Mouse (Mus musculus) ES-Bruce4 (cell line): ENCODE results near the gene Ppm1l. TPM values are rescaled to one million over a fixed set of nuclear protein-coding genes. Genes with fewer than 3 reads are reported as not detected.

Source experiments
- H3K27ac ChIP-seq: 2 replicates; pipeline ENCODE4 v1.5.1; 2012; ENCODE audit warnings: low read length, inconsistent platforms; ENCODE audit not compliant: insufficient read depth
- H3K27me3 ChIP-seq: 2 replicates; pipeline ENCODE4 v1.6.1; 2012; ENCODE audit warnings: mild to moderate bottlenecking, low read length, inconsistent platforms; ENCODE audit not compliant: control insufficient read depth, poor library complexity, insufficient read depth, severe bottlenecking
- H3K36me3 ChIP-seq: 2 replicates; pipeline ENCODE4 v1.6.1; 2012; ENCODE audit warnings: inconsistent platforms, mild to moderate bottlenecking, low read length, moderate library complexity; ENCODE audit not compliant: control insufficient read depth, poor library complexity, insufficient read depth, severe bottlenecking
- H3K4me1 ChIP-seq: one replicate; pipeline ENCODE4 v1.8.1; 2011; ENCODE audit warnings: low read length; ENCODE audit not compliant: control insufficient read depth, insufficient read depth
- H3K4me3 ChIP-seq: 2 replicates; pipeline ENCODE4 v1.5.1; 2011; ENCODE audit warnings: low read depth, mild to moderate bottlenecking, low read length
- H3K9ac ChIP-seq: 2 replicates; pipeline ENCODE4 v1.6.1; 2012; ENCODE audit warnings: low read depth, mild to moderate bottlenecking, inconsistent platforms; ENCODE audit not compliant: poor library complexity, severe bottlenecking
- H3K9me3 ChIP-seq: replicated peaks from 2 replicates; pipeline ENCODE4 v1.6.1; 2012; ENCODE audit warnings: mild to moderate bottlenecking, low read length, inconsistent platforms; ENCODE audit not compliant: control insufficient read depth, poor library complexity, insufficient read depth, severe bottlenecking
- CTCF ChIP-seq: IDR thresholded peaks from one replicate; pipeline ENCODE4 v1.8.1; 2011; ENCODE audit warnings: low read depth, low read length
- EP300 ChIP-seq: IDR thresholded peaks from 2 replicates; pipeline ENCODE4 v1.6.1; 2011; ENCODE audit warnings: low read depth, low read length; ENCODE audit not compliant: insufficient read depth
- POLR2A ChIP-seq: IDR thresholded peaks from one replicate; pipeline ENCODE4 v1.8.1; 2011; ENCODE audit warnings: low read length; ENCODE audit not compliant: insufficient read depth
- polyA plus RNA-seq: library from polyadenylated mRNA; stranded (reverse); fragments of >200 nt; gene quantifications from 2 replicates; pipeline ENCODE4 v1.2.4, GENCODE M21; 2011; ENCODE audit warnings: low read depth; ENCODE audit not compliant: missing spikeins, insufficient read depth, insufficient read length

Gene Ppm1l
- polyA plus RNA-seq, 1 experiment = 3.5 TPM

DNA sequence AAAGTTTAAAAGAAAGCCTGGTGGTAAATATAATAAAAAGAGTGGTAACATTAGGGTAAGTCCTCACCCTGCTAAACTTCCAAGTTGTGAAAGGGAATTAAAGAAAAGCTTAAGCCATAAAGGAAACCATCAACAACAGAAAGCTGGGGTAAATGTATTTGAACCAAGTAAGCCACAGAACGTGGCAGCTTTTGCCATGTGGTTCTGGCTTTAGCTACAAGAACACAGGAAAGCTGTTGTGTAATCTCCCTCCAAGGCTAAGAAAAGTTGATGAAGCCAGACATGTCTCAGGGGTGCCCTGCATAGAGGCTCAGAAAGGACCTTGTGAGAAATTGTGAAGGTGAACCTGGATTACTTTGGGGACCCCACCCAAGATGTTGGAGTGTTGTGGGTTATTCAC, 16.5 kb upstream of the Ppm1l start:
- no peak overlapping the region for H3K9ac ChIP-seq
- H3K27me3 ChIP-seq = no peaks in the 10 kb centered on the region
- H3K9me3 ChIP-seq = no peaks in the 10 kb centered on the region
- no peak overlapping the region for H3K4me3 ChIP-seq
- TF ChIP-seq POLR2A (no peak), EP300 (no peak), CTCF (no peak)
- no peaks in the 10 kb centered on the region for H3K36me3 ChIP-seq
- H3K27ac ChIP-seq = no peak overlapping the region
- no peaks in the 10 kb centered on the region for H3K4me1 ChIP-seq

- TF ChIP-seq CTCF = no peak
- no peak for TF ChIP-seq POLR2A
- no peak for TF ChIP-seq EP300
- Histone ChIP-seq H3K9me3 (no peaks in the 10 kb centered on the region), H3K27ac (no peak overlapping the region), H3K27me3 (no peaks in the 10 kb centered on the region), H3K36me3 (no peaks in the 10 kb centered on the region), H3K4me3 (peak overlapping the region; percentile 97), H3K9ac (peak overlapping the region; percentile 96), H3K4me1 (no peaks in the 10 kb centered on the region)
Observed at GRCm38 (mm10) chr3:69315810-69316390, 761 bp upstream of the Ppm1l start.

GRCm38 (mm10) chr3:69317251-69318125, 827 bp downstream of the Ppm1l start:
- Histone ChIP-seq H3K4me3 (peak overlapping the region; percentile 92), H3K9ac (peak overlapping the region; percentile 96), H3K36me3 (no peaks in the 10 kb centered on the region), H3K27ac (no peak overlapping the region), H3K9me3 (no peaks in the 10 kb centered on the region), H3K4me1 (no peaks in the 10 kb centered on the region), H3K27me3 (no peaks in the 10 kb centered on the region)
- TF ChIP-seq EP300 (no peak), CTCF (no peak), POLR2A (no peak)

DNA sequence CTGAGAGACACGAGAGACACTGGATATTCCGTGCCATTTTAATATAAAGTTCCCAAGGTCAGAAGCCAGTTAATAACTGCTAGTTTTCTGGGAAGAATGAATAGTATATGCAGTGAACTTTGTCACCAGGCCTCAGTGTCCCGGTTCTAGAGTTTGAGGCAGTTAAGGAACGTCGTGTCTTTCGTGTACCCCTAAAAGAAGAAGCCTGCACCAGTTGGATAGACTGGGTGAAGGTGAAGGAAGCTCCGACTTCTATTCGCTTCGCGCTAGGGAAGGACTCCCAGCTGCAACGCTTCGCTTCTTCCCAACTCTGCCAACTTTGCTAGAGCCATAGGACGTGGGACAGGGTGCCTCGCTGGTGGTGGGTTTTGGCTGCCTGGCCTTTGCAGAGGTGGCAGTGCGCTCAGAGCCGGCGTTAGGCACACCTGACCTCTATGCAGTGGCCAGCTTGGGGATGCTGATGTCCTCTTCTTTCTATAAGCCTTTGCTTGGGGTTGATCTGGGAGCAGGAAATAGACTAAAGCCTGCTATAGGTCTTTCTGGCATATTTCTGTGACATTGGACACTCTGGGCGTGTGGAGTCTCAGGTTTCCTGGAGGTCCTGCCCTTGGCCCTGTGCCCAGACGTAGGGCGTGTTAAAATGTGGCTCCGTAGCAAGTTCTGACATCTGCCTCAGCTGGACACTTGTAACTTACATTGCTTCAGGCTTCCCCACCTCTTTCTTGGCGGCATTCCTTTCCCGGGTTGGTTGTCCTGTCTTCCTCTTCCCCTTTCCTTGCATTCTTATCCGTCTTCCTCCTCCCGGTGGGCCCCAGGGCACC, 1.7 kb downstream of the Ppm1l start:
- Histone ChIP-seq H3K4me3 (peak overlapping the region; percentile 92; the same call in 1 of the 2 replicates), H3K36me3 (no peaks in the 10 kb centered on the region), H3K9ac (no peak overlapping the region), H3K27me3 (no peaks in the 10 kb centered on the region), H3K4me1 (no peaks in the 10 kb centered on the region), H3K27ac (no peak overlapping the region), H3K9me3 (no peaks in the 10 kb centered on the region)
- TF ChIP-seq POLR2A (no peak), CTCF (no peak), EP300 (no peak)

DNA sequence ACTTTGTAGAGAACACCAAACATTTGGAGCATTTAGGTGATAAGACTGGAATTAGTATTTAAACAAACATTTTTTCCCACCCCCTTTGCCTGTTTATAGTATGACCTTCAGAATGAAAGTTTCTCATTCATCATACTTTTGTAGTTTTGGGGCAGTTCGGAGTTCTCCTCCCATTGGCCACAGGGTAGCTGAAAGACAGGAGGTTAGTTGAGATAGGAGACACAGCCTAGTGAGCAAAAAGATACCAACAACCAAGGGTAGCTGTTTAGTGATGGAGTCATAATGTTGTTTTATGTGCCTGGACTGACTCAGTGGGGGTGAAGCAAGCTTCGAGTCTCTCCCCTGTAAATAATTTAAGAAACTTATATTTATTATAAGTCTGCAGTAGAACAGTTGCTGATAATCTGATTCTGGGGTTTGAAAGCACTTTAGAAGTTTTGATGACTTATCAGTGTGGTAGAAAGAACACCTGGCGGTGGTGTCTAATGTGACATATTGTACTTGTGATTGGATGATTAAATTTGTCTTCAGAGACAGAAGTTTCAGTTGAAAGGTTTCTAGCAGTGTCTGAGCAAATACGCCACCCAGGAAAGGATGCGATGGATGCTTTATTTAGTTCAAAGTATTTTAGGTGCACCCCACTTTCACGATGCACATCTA, 2.5 kb downstream of the Ppm1l start:
- no peaks in the 10 kb centered on the region for H3K9me3 ChIP-seq
- H3K4me3 ChIP-seq = no peak overlapping the region
- no peak overlapping the region for H3K9ac ChIP-seq
- H3K27me3 ChIP-seq = no peaks in the 10 kb centered on the region
- no peak overlapping the region for H3K27ac ChIP-seq
- no peaks in the 10 kb centered on the region for H3K4me1 ChIP-seq
- H3K36me3 ChIP-seq = no peaks in the 10 kb centered on the region
- TF ChIP-seq POLR2A = no peak
- TF ChIP-seq EP300 = no peak
- TF ChIP-seq CTCF = no peak

DNA sequence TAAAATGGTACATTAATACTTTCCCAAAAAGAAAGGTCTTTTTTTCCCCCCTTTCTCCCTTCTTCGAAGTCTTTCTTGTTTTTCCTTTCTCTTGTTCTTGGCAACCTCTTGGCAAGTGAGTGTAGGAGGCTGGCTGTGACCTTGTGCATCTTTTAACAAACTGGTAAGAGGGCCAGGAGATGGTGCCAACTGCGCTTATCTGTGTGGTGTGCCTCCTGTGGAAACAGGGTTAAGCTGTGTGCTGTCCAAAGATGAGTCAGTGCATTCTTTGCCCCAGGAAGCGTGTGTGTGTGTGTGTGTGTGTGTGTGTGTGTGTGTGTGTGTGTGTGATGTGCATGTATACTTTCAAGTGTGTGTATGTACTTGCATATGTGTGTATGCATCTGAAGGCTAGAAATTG, 7.3 kb downstream of the Ppm1l start:
- Histone ChIP-seq H3K36me3 (no peaks in the 10 kb centered on the region), H3K9ac (no peak overlapping the region), H3K27ac (no peak overlapping the region), H3K4me3 (no peak overlapping the region), H3K27me3 (no peaks in the 10 kb centered on the region), H3K4me1 (no peaks in the 10 kb centered on the region), H3K9me3 (no peaks in the 10 kb centered on the region)
- TF ChIP-seq POLR2A (no peak), CTCF (no peak), EP300 (no peak)
